Mouse (Mus musculus): ENCODE measurements around the gene Tnnc1.

- TF ChIP-seq CTCF (IDR thresholded peaks at IDR 0.05; ENCODE audit: insufficient read depth, low read depth, low read length) (no peak), POLR2A (IDR thresholded peaks at IDR 0.05; ENCODE audit: insufficient read depth, low read depth, low read length) (no peak)
These were observed 34.6 kb upstream of the Tnnc1 start for GRCm38 (mm10) chr14:31173537-31173936.

All from olfactory bulb, adult 2 months (tissue).